Mouse (Mus musculus): ENCODE results near the gene Eef1g. TPM values are rescaled to one million over a fixed set of nuclear protein-coding genes. Genes with fewer than 3 reads are reported as not detected.
"Not testable (repeated sequence)": the region's sequence is repeated elsewhere in the genome, so short reads cannot be mapped to it uniquely, and the experiment has no call there.

Eef1g gene
- polyA plus RNA-seq, 1 experiment from 2014 or later, result 366 TPM

- 81% methylated on average over 5 of the region's 5 CpGs for WGBS (ENCODE audit: insufficient replicate concordance)
- no peak for ATAC-seq
- H3K9ac ChIP-seq, result no peak overlapping the region
- H3K4me2 ChIP-seq, result no peak overlapping the region
- no peak overlapping the region for H3K4me3 ChIP-seq
- H3K4me1 ChIP-seq, result peaks cover 66% of the 10 kb centered on the region
- H3K9me3 ChIP-seq (replicated peaks), result no peaks in the 10 kb centered on the region
- 0 out of 2 replicates have a peak overlapping the region, but pooled peaks have one; percentile 9 for H3K27ac ChIP-seq
- H3K27me3 ChIP-seq (replicated peaks), result no peaks in the 10 kb centered on the region
- H3K36me3 ChIP-seq, result peaks cover 77% of the 10 kb centered on the region
These were observed 16.7 kb upstream of the Eef1g start for GRCm38 (mm10) chr19:8950190-8950589.

- H3K27me3 ChIP-seq (replicated peaks), result no peaks in the 10 kb centered on the region
- no peak for ATAC-seq
- peak overlapping the region; percentile 82 for H3K27ac ChIP-seq
- H3K4me2 ChIP-seq, result peak overlapping the region; percentile 85
- H3K4me1 ChIP-seq, result peaks cover 53% of the 10 kb centered on the region
- peaks cover 78% of the 10 kb centered on the region for H3K36me3 ChIP-seq
- peak overlapping the region; percentile 80; the same call in 1 of the 2 replicates for H3K9ac ChIP-seq
- WGBS (ENCODE audit: insufficient replicate concordance), result 85% methylated on average over 9 of the region's 9 CpGs
- no peaks in the 10 kb centered on the region for H3K9me3 ChIP-seq (replicated peaks)
- H3K4me3 ChIP-seq, result no peak overlapping the region
These were observed 14.6 kb upstream of the Eef1g start for GRCm38 (mm10) chr19:8952241-8952640.

- peak within 1 kb of the TSS; percentile 81 for H3K4me3 ChIP-seq
- peak within 1 kb of the TSS; percentile 85 for H3K4me2 ChIP-seq
- H3K27me3 ChIP-seq (replicated peaks), result no peaks in the 10 kb centered on the region
- 1% methylated on average over 46 of the region's 46 CpGs for WGBS (ENCODE audit: insufficient replicate concordance)
- peak within 1 kb of the TSS; percentile 82 for H3K27ac ChIP-seq
- peaks cover 77% of the 10 kb centered on the region for H3K36me3 ChIP-seq
- ATAC-seq, result peak; percentile 92
- H3K9ac ChIP-seq, result peak within 1 kb of the TSS; percentile 80
- no peaks in the 10 kb centered on the region for H3K9me3 ChIP-seq (replicated peaks)
- H3K4me1 ChIP-seq, result peaks cover 44% of the 10 kb centered on the region
These were observed 13.5 kb upstream of the Eef1g start, which contains the start of gene Tut1 for GRCm38 (mm10) chr19:8953135-8954039. TSS of gene Tut1 (plus strand) at chr19:8953847.

- Histone ChIP-seq H3K4me2 (peak overlapping the region; percentile 85), H3K4me3 (peak overlapping the region; percentile 81), H3K36me3 (peaks cover 76% of the 10 kb centered on the region), H3K9ac (peak overlapping the region; percentile 80), H3K27ac (peak overlapping the region; percentile 82), H3K4me1 (peaks cover 44% of the 10 kb centered on the region), H3K9me3 (replicated peaks) (no peaks in the 10 kb centered on the region), H3K27me3 (replicated peaks) (no peaks in the 10 kb centered on the region)
- no peak for ATAC-seq
- WGBS (ENCODE audit: insufficient replicate concordance), result 3% methylated on average over 9 of the region's 9 CpGs
These were observed 12.7 kb upstream of the Eef1g start for GRCm38 (mm10) chr19:8954171-8954570.

GRCm38 (mm10) chr19:8962256-8962655 is 4.6 kb upstream of the Eef1g start:
- Histone ChIP-seq H3K9me3 (replicated peaks) (no peaks in the 10 kb centered on the region), H3K27ac (no peak overlapping the region), H3K27me3 (replicated peaks) (no peaks in the 10 kb centered on the region), H3K4me2 (no peak overlapping the region), H3K9ac (no peak overlapping the region), H3K36me3 (peaks cover 89% of the 10 kb centered on the region), H3K4me3 (no peak overlapping the region), H3K4me1 (peaks cover 15% of the 10 kb centered on the region)
- no peak for ATAC-seq
- 66% methylated on average over 2 of the region's 2 CpGs for WGBS (ENCODE audit: insufficient replicate concordance)

GRCm38 (mm10) chr19:8965075-8965474 is 1.8 kb upstream of the Eef1g start:
- Histone ChIP-seq H3K4me3 (no peak overlapping the region), H3K27me3 (replicated peaks) (no peaks in the 10 kb centered on the region), H3K9ac (no peak overlapping the region; the same call in 1 of the 2 replicates), H3K36me3 (peaks cover 80% of the 10 kb centered on the region), H3K9me3 (replicated peaks) (no peaks in the 10 kb centered on the region), H3K27ac (0 out of 2 replicates have a peak overlapping the region, but pooled peaks have one; percentile 86), H3K4me1 (peaks cover 38% of the 10 kb centered on the region), H3K4me2 (no peak overlapping the region)
- no peak for ATAC-seq
- 88% methylated on average over 11 of the region's 11 CpGs for WGBS (ENCODE audit: insufficient replicate concordance)

GRCm38 (mm10) chr19:8965771-8966170 is 1.1 kb upstream of the Eef1g start:
- H3K4me3 ChIP-seq, result peak overlapping the region; percentile 80; the same call in 1 of the 2 replicates
- peak overlapping the region; percentile 70 for H3K9ac ChIP-seq
- H3K27ac ChIP-seq, result peak overlapping the region; percentile 86
- no peak for ATAC-seq
- H3K36me3 ChIP-seq, result peaks cover 80% of the 10 kb centered on the region
- H3K9me3 ChIP-seq (replicated peaks), result no peaks in the 10 kb centered on the region
- H3K4me2 ChIP-seq, result peak overlapping the region; percentile 67
- WGBS (ENCODE audit: insufficient replicate concordance), result 70% methylated on average over 8 of the region's 8 CpGs
- peaks cover 40% of the 10 kb centered on the region for H3K4me1 ChIP-seq
- H3K27me3 ChIP-seq (replicated peaks), result no peaks in the 10 kb centered on the region

- Histone ChIP-seq H3K4me3 (peak overlapping the region; percentile 80), H3K27me3 (replicated peaks) (no peaks in the 10 kb centered on the region), H3K27ac (peak overlapping the region; percentile 86), H3K36me3 (peaks cover 80% of the 10 kb centered on the region), H3K9me3 (replicated peaks) (no peaks in the 10 kb centered on the region), H3K4me2 (peak overlapping the region; percentile 67), H3K9ac (peak overlapping the region; percentile 70), H3K4me1 (peaks cover 42% of the 10 kb centered on the region)
- 41% methylated on average over 5 of the region's 5 CpGs for WGBS (ENCODE audit: insufficient replicate concordance)
- ATAC-seq, result no peak
These were observed 647 bp upstream of the Eef1g start for GRCm38 (mm10) chr19:8966198-8966589.

GRCm38 (mm10) chr19:8967373-8967743 is 517 bp downstream of the Eef1g start:
- H3K4me2 ChIP-seq, result peak overlapping the region; percentile 89
- no peaks in the 10 kb centered on the region for H3K27me3 ChIP-seq (replicated peaks)
- peak overlapping the region; percentile 80 for H3K4me3 ChIP-seq
- peaks cover 51% of the 10 kb centered on the region for H3K4me1 ChIP-seq
- H3K9ac ChIP-seq, result peak overlapping the region; percentile 90
- H3K9me3 ChIP-seq (replicated peaks), result no peaks in the 10 kb centered on the region
- H3K36me3 ChIP-seq, result peaks cover 80% of the 10 kb centered on the region
- H3K27ac ChIP-seq, result peak overlapping the region; percentile 82
- under 1% methylated on average over 8 of the region's 8 CpGs for WGBS (ENCODE audit: insufficient replicate concordance)
- no peak for ATAC-seq

GRCm38 (mm10) chr19:8967893-8968292 is 1.1 kb downstream of the Eef1g start:
- peak overlapping the region; percentile 80 for H3K4me3 ChIP-seq
- peak overlapping the region; percentile 89 for H3K4me2 ChIP-seq
- H3K27ac ChIP-seq, result peak overlapping the region; percentile 82
- no peak for ATAC-seq
- H3K9ac ChIP-seq, result peak overlapping the region; percentile 90
- peaks cover 51% of the 10 kb centered on the region for H3K4me1 ChIP-seq
- WGBS (ENCODE audit: insufficient replicate concordance), result 2% methylated on average over 9 of the region's 9 CpGs
- H3K27me3 ChIP-seq (replicated peaks), result no peaks in the 10 kb centered on the region
- H3K36me3 ChIP-seq, result peaks cover 80% of the 10 kb centered on the region
- H3K9me3 ChIP-seq (replicated peaks), result no peaks in the 10 kb centered on the region

- not testable (repeated sequence) for H3K27me3 ChIP-seq (replicated peaks); H3K4me3 ChIP-seq; H3K27ac ChIP-seq; H3K4me2 ChIP-seq; H3K9me3 ChIP-seq (replicated peaks); H3K9ac ChIP-seq; ATAC-seq
- 70% methylated on average over 8 of the region's 8 CpGs for WGBS (ENCODE audit: insufficient replicate concordance)
- Histone ChIP-seq H3K4me1 (peaks cover 49% of the 10 kb centered on the region), H3K36me3 (peaks cover 92% of the 10 kb centered on the region)
These were observed 5.7 kb downstream of the Eef1g start for GRCm38 (mm10) chr19:8972491-8972890.

GRCm38 (mm10) chr19:8974638-8975037 is 7.8 kb downstream of the Eef1g start:
- peaks cover 32% of the 10 kb centered on the region for H3K4me1 ChIP-seq
- H3K4me2 ChIP-seq, result no peak overlapping the region
- no peak for ATAC-seq
- H3K27me3 ChIP-seq (replicated peaks), result no peaks in the 10 kb centered on the region
- H3K9ac ChIP-seq, result no peak overlapping the region
- 76% methylated on average over 1 of the region's 1 CpGs for WGBS (ENCODE audit: insufficient replicate concordance)
- H3K27ac ChIP-seq, result no peak overlapping the region
- no peaks in the 10 kb centered on the region for H3K9me3 ChIP-seq (replicated peaks)
- H3K4me3 ChIP-seq, result no peak overlapping the region
- H3K36me3 ChIP-seq, result peaks cover 100% of the 10 kb centered on the region
